Mouse (Mus musculus) heart, adult 18-20 months (tissue): Measurements from ENCODE around the gene Stx19. TPM values are rescaled to one million over a fixed set of nuclear protein-coding genes. Genes with fewer than 3 reads are reported as not detected.

ENCODE experiments used
- DNase-seq, 2 experiments: peaks; one replicate each; pipeline ENCODE4 v3.0.0; 2021 to 2022; ENCODE audit warnings: mixed read lengths in 1 of 2
- long read RNA-seq, 2 experiments: library from polyadenylated mRNA; stranded (forward); transcript quantifications; one replicate each; pipeline ENCODE4 v2.0.0; 2021
- total RNA-seq, 2 experiments: library from RNA; stranded (reverse); gene quantifications; 2 replicates each; pipeline ENCODE4 v1.2.3; 2021

Gene Stx19
- total RNA-seq, result not detected
- long read RNA-seq, experiment 1, result 0 reads
- long read RNA-seq, experiment 2, result 0 reads

DNA sequence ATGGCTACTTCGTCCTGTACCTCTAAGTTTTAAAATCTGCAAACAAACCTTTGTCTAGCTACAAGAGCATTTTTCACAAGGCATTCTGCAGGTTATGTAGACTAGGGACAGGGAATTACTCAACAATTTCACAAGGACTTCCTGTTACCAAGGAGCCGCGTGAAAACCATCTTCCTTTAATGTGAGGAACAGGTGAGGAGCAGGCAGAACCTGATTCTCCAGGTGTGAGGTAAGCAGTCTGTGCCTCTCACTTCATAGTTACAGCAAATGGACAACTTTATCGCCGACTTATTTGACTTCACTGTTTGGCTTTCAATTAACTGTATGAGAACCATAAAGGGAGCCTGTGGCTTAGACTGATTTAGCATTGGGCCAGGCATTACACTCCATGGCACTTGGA is at the start of gene Stx19:
Gene Stx19 (plus strand): TSS at position 186 of the 400 bp plus-strand sequence.
- no peak for DNase-seq

DNA sequence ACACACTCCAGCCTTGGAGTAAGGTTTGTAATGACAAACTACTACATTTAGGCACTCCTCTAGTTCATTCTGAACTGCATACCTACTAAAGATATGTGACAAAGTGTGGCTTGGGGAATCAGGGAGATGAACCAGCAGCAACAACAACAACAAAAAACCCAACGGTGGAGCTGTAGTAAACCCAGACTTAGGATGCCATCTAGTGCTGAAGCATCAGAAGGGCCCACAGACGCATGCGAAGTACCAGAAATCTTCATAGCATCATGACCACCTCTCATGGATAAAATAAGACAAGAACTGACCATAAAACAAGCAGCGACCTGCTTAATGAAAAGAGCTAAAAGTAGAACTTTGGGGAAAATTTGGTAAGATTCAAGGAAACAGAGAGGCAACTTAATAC is 41.0 kb upstream of the Stx19 start:
- no peak for DNase-seq

DNA sequence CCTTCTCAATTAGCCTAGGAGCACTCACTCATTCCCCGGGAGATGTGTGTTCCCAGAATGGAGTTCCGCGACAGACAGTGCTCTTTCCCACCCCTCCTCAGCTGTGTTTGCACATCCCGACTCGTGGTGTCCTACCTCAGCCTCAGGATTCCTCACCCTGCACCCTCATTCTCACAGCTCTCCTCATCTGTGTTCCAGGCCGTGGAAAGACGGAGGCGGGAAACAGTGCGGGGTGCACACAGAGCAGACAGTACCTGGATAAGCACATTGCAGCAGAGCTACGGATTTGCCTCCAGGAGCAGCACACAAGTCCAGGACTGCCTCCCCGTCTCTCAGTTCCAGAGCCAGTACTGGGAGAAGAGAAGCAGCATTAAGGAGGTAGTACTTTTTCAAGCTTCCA is 38.4 kb upstream of the Stx19 start:
- no peak for DNase-seq

DNA sequence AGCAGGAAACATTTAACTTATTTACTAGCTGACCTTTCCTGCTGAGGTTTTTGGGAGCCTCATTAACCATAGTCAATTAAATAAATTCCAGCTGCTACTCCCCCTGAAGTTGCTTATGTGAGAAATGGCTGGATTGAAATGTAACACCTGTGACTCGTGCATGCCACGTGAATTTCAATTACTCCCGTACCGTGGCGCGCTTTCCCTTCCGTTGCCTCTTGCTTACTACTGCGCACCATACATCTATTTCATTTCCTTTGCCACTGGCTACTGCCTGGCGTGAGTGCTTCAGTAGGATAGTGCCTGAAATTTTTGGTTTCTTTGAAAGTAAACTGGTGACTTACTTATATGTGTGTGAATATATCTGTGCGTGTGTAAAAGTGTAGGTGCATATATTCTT is 36.2 kb upstream of the Stx19 start:
- no peak for DNase-seq

DNA sequence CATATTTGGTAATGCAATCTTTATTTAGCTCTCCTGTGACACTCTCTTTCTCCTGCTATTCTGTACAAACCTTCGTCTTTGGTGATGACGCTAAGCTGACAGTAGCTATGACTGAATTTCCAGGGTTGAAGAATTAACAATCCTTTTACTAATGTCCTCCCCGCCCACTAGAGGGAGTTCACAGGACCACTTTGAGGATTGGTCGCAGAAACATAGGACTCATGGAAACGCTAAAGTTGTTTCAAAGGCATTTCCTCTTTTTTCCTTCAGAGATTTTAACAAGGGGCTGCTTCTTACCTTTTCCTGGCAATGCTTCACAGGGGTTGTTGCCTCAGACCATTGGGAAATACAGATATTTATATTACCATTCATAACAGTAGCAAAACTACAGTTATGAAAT is 32.2 kb upstream of the Stx19 start:
- DNase-seq, result no peak

DNA sequence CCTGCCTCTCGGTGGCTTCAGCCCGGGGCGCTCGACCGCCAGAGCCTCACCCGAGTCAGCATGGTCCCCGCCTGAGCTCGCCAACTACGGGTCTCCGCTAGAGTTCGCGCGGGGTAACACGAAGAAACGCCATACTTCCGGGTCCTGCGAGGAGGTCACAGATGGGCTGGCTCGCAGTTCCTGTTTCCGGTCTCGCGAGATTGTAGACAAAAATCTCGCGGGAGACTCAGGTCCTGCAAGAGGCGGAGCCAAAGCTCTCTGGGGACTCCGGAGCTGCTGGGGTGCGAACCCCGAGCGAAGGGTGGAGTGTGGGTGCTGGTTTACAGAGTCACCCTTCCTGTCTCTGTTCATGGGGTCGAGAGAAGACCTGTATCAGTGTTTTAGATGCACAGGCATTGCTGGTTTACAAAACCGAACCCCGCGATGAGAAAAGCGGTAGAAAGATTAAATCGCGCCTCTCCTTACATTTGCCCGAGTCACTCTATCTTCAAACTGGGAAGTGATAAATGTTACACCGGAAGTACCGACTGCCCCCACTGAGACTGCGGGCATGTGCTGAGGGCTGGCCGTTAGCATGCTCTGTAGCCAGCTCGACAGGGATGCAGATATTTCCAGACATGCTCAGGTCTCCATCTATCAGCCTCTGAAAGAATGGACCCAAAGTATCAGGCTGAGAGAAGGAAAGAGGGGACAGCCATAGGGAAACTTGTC is 27.7 kb upstream of the Stx19 start, which contains the start of gene Nsun3:
Gene Nsun3 (minus strand): TSS at position 198 of the 711 bp plus-strand sequence.
- DNase-seq, result peak; percentile 94 to 97

DNA sequence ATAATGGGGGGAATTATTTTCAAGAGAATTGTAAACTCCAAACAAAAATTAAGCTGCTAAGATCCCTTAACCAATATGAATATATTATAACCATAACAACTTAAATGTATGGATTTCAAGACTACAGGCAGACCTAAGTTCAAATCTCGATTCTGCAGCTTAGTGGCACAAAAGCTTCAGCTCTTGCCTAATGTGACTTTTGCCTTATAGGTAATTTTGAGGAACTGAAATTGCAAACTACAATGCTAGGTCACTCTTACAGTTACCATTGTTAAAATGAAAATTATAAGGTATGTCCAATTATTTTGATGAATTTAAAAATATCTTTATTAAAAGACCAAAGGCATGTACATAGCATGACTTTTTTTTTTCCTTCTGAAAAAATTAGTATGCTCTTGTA is 17.9 kb upstream of the Stx19 start:
- DNase-seq, result no peak

DNA sequence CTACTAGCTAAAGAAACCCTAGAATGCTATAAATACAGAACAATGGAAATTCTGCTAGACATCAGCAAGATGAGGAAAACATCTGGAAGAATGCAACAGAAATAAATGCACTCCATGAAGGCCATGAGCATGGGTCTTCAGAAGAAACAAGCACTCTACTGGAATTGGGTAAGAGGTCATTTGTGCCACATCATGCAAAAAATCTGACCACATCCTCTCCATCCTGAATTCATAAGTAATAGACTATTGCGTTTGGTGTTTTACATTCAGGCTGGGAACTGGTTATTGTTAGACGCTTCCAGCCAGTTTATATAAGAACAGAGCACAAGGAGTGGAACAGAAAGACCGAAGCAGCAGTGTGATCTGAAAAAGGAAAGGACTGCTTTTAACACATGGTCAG is 15.7 kb upstream of the Stx19 start:
- no peak for DNase-seq

DNA sequence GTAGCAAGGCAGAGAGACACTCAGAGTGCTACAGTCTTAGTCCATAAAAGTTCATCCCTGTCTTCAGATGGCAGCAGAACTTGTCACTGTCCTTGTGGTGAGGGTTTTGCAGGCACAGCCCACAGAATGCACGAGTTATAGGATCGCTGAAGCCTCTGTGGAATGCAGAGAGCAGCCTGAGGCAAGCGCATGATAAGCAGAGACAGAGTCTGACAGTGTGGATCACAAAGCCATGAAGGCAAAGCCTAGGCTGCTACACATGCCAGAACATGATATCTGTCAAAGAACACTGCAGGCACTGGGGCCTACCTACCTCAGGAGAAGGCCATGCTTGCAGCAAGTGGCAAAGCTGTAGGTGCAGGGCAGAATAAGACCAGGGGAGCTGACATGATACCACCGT is 15.1 kb upstream of the Stx19 start:
- no peak for DNase-seq

DNA sequence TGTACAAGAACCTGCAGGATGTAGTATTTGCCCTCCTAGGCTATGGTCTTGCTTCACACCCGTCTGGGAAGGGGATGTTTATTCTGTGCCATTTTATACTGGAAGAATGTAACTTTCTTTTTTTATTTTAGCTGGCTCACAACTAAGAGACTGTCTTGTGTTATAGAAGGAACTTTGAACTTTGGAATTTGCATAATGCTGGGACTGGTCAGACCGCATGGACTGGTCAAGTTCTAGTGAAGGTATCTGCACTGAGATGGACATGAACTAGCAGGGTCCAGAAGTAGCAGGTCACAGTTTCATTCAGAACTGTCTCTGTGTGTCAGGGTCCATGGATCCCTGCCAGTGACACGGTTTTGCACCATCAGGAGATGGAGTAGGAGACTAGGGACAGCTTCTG is 14.6 kb upstream of the Stx19 start:
- no peak for DNase-seq

DNA sequence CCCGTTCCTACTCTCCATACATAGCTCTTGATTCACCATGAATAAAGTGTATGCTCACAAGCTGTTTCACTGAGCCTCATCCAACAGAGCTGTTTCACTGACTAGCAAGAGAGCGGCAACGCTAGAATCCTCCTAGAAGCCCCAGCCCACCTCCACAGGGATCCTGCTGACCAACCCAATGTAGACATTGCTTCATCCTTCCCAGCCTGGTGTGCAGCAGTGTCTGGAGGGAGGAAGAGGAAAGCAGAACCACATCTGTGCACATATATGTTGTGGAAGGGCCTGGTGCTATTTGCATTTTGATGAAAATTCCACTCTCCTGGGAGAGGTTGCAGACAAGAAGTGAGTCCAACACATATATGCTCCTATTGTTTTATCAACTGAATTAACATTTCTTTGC is 9.9 kb upstream of the Stx19 start:
- DNase-seq, result no peak

DNA sequence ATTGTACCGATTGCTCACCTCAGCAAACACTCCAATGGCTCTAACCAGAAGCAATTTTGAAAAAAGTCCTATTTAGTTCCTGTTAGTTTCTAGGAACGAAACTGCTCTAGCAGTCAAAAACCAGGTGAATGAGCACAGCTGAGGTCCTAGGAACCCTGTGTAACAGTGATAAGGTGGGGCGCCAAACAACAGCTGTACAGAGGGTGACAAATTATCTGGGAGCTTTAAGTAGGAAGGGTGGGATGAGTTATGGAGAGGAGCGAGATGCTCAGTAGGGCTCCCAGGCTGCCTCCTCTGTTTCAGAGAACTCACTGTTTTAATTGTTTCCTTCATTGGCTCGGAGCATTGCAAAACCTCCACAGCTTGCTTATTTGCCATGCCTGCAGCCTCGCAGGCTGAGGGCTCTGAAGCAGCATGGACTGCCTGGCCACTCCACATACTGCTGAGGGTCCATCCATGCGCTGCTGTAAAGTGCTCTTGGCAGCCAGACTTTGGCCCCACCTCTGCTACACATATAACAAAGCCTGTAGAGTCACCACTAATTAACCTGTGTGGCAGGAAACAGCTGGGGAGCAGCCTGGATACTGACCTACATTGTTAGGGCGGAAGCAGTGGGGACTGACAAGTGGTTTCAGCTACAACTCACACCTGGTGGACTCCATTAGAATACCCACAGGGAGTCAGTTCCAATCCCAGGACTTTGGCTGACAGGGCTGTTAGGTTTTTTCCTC is 7.1 kb upstream of the Stx19 start:
- DNase-seq, result peak in 1 of 2 experiments; percentile 7

DNA sequence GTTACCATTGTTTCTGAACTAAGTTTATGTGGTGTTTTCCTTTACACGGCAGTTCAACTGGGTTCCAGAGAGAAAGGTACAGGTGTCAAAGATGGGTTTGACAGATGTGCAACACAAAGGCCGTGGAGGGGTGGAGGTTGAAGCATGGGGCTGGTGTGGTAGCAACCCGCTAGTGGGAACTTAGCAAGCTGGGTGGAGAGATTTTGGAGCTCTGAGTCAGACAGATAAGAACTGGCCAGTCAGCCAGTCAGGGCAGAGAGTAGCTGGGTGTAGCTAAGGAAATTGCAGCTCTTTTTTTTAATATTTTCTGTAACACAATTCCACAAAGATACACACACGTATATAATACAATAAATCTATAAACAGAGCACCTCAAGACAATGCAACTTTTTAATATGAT is 3.6 kb upstream of the Stx19 start:
- no peak for DNase-seq

DNA sequence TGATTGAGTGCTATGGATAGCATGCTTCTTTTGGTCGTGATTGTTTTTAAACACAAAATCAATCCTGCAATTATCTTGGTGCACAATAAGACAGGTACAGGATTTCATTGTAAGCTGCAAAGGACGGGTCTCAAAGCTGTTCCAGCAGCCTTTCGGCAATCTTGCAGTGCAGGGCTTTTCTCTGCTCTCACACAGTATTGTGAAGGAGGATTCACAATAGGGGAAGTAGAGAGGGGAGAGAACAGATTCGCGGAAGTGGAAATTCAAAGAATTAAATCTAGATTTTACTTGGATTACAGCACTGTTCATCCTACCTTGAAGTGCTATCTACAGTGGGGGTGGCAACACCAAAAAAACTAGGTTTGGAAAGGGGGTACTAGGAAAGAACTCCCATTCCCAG is 686 bp upstream of the Stx19 start:
- no peak for DNase-seq

DNA sequence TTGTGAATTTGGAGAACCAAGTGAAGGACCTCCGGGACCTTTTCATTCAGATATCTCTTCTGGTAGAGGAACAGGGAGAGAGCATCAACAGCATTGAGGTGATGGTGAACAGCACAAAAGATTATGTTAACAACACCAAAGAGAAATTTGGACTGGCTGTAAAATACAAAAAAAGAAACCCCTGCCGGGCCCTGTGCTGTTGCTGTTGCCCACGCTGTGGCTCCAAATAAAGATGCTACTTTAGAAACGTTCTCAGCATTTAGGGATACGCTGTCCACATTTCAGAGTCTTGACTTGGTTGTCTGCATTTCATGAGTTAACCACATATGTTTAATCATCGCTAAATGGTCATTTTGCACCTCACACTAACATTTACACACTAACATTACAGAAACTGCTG is 8.0 kb downstream of the Stx19 start:
- no peak for DNase-seq

DNA sequence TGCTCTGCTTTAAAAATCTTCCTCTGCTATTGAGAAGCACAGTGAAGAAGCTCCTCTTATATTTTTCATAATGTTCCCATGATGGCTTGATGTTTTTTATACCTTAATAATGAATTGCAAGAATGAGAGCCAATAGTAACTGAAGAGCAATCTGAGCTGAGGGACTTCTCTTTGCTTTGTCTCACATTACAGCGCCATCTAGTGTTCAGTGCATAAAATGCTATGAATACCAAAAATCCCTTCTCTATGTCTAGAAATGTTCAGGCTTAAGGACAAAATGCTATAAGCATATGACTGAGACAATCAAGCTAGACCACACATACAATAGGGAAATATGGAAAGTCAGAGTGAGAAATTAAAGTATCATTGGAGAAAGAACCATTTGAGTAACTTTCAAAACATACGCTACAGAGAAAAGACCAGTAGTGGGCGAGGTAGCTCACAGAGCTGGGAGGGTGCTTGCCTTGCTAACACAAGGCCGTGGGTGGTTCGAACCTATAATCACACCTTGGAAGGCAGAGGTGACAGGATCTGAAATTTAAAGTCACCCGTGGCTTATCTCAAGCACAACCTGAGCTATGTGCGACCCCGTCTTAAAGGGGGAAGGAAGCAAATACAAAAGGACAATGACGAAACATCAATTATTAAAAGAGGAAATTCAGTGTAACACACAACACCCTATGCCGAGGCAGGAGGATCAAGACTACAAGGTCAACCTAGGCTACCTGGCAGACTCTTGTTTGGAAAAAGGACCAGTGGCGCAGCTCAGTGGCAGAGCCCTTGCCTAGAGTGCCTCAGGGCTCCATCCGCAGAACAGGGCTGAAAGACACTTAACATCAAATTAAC is 11.9 kb downstream of the Stx19 start:
- DNase-seq, result peak; percentile 11 to 58

DNA sequence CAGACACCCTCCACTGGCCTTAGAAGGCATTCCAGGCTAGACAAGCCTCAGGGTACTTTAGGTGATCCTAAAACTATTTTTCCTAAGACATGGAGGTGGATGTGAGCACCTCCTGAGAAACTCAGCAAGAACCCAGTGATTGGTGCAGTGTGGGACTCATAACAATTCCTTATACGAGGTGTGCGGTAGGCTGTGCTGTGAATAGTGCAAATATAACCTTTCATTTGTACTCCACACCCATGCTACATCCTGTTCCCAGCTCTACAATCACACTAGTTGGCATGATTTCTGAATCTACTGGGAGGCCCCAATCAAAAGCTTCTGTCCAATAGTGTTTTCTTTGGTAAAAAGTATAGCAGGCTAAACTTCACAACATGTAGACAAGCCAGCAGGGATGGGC is 17.6 kb downstream of the Stx19 start:
- no peak for DNase-seq

DNA sequence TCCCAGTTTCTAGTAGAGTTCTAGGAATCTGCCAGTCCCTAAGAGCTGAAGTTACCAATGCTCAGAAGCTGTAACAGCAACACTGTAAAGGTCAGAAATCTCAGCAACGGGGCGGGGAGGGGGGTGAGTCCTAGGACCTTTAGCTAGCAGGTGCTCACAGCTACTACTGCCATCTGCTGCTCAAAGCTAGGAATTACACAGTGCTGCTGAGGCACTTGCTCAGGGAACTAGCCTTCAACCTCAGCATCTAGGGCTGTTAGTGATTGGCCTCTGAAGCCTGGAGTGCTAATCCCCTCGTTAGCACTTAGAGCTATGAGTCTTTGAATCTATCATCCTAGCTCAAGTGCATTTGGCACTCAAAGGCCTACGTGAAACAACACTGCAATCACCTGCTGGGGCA is 18.0 kb downstream of the Stx19 start:
- DNase-seq, result peak; percentile 27 to 54

DNA sequence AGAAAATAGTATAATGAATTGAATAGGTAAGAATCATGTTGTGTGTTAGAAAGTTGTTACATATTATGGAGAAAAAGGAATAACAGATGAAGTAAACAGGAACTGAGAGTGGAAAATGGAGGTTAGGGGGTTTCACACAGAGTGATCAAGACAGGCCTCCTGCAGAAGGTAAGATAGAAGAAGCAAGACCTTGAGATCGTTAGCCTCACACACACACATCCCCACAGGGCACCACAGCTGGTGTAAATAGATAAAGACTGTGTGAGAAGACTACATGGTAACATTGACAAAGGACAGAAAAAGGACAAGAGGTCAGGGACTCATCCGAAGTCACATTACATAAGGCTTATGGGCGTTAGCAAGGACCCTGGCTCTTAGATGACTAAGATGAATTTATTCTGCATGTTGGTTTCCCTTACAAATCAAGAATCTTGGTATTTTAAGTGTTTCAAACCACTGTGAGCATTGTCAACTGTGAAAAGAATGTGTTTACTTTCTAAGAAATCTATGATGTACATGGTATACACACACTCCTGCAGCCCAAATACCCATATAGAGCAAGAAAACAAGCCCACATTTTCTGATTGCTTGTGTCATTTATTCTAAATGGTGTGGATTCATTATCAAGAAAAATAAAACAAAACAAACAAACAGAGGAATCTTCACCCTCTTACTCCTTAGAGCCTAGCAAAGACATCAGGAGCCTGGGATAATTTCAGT is 19.7 kb downstream of the Stx19 start:
- DNase-seq, result no peak

DNA sequence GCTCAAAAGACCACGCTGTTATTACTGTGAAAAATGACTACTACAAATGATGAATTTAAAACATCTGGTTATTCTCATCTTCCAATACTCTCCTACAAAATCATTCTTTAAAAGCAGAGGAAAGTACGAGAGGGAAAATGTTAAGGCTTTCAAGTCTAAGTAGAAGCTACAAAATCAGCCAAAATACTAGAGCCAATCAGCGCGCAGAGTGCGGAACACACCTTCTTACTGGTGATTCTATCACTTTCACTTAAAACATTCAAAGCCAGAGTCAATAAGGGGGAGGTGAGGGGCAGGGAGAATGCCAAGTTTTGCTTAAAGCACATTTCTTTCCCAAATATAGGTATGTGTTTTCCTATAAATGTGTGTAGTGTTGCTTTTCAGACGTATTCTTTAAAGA is 30.9 kb downstream of the Stx19 start:
- DNase-seq, result no peak

DNA sequence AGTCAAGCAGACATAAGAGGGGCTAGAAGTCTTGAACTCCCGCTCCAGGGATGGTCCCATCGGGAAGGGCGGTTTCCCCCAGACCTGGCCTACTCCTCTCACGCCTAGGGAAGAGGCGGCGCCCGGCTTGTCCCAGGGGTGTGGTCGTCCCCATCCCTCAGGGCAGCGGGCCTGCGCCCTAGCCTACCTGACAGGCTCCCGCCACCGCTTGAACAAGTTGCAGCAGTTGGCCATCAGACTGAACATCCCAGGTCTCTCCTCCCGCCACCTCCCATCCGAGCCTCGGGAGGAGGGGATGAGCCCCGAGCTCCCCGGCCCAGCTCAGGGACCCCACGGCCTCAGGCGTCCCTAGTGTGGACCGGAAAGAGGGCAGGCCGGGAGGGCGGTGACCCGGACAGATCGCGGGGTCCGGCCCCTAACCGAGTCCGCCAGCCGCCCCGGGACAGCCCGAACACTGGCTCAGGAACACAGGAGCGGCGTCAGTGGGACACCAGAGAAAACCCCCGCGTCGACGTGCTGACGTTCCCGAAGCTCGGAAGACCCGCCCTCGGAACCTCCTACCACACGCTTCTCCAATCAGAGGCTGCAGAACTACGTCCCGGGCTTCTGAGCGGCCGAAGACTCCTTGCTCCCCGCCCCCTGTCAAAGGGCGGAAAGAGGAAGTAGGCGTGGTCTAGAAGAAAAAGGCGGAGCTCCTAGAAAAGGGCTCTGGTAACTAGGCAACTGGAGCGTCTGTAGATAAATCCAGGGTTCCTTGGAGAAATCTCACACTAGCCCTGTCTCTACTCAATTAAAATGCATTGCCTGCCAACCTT is 32.2 kb downstream of the Stx19 start, which contains the start of gene Arl13b:
Gene Arl13b (minus strand): TSS at position 543 of the 815 bp plus-strand sequence.
- peak; percentile 96 to 99 for DNase-seq
